Mouse (Mus musculus) monocyte, adult 2 months (primary cell): ENCODE measurements around the gene Nob1.

Experiments
- DNase-seq, 2 experiments: peaks; one replicate each; pipeline ENCODE4 v3.0.0; 2022; ENCODE audit warnings: low spot score in 2 of 2, low read depth in 1 of 2

Nob1 gene

GRCm38 (mm10) chr8:107436841-107437421, 12.1 kb upstream of the Nob1 start:
- no peak for DNase-seq

- DNase-seq: peak; percentile 35 to 68
Observed at GRCm38 (mm10) chr8:107435962-107436831, 11.3 kb upstream of the Nob1 start, which contains the start of gene Wwp2. Gene Wwp2 (plus strand): TSS chr8:107436365.

- DNase-seq: no peak
Observed at GRCm38 (mm10) chr8:107435421-107435961, 10.6 kb upstream of the Nob1 start.

GRCm38 (mm10) chr8:107430821-107431220, 6.0 kb upstream of the Nob1 start:
- no peak for DNase-seq

GRCm38 (mm10) chr8:107425230-107425597, 363 bp upstream of the Nob1 start:
- DNase-seq: no peak

- DNase-seq: no peak
Observed at GRCm38 (mm10) chr8:107424176-107424575, 675 bp downstream of the Nob1 start.

GRCm38 (mm10) chr8:107417001-107417400, 7.8 kb downstream of the Nob1 start:
- no peak for DNase-seq

- DNase-seq: no peak
Observed at GRCm38 (mm10) chr8:107413881-107414280, 11.0 kb downstream of the Nob1 start.

GRCm38 (mm10) chr8:107412552-107412951, 12.3 kb downstream of the Nob1 start:
- DNase-seq: no peak

- DNase-seq: no peak
Observed at GRCm38 (mm10) chr8:107411391-107411790, 13.5 kb downstream of the Nob1 start.

- DNase-seq: no peak
Observed at GRCm38 (mm10) chr8:107405935-107406334, 18.9 kb downstream of the Nob1 start.

- no peak for DNase-seq
Observed at GRCm38 (mm10) chr8:107404057-107404456, 20.8 kb downstream of the Nob1 start.

- peak; percentile 5 to 22 for DNase-seq
Observed at GRCm38 (mm10) chr8:107403038-107403781, 21.6 kb downstream of the Nob1 start, which contains the start of gene Nqo1. Gene Nqo1 (minus strand): TSS chr8:107403206.

GRCm38 (mm10) chr8:107401866-107402265, 23.0 kb downstream of the Nob1 start:
- no peak for DNase-seq

GRCm38 (mm10) chr8:107399495-107399894, 25.4 kb downstream of the Nob1 start:
- no peak for DNase-seq

- no peak for DNase-seq
Observed at GRCm38 (mm10) chr8:107397665-107398064, 27.2 kb downstream of the Nob1 start.

- no peak for DNase-seq
Observed at GRCm38 (mm10) chr8:107396106-107396670, 28.7 kb downstream of the Nob1 start.

GRCm38 (mm10) chr8:107395397-107395796, 29.5 kb downstream of the Nob1 start:
- DNase-seq: no peak

- no peak for DNase-seq
Observed at GRCm38 (mm10) chr8:107391136-107391516, 33.7 kb downstream of the Nob1 start.

- DNase-seq: no peak
Observed at GRCm38 (mm10) chr8:107390476-107391135, 34.2 kb downstream of the Nob1 start.

- no peak for DNase-seq
Observed at GRCm38 (mm10) chr8:107389557-107389956, 35.3 kb downstream of the Nob1 start.
